Mouse (Mus musculus): ENCODE results near the gene Lrmda.

DNA sequence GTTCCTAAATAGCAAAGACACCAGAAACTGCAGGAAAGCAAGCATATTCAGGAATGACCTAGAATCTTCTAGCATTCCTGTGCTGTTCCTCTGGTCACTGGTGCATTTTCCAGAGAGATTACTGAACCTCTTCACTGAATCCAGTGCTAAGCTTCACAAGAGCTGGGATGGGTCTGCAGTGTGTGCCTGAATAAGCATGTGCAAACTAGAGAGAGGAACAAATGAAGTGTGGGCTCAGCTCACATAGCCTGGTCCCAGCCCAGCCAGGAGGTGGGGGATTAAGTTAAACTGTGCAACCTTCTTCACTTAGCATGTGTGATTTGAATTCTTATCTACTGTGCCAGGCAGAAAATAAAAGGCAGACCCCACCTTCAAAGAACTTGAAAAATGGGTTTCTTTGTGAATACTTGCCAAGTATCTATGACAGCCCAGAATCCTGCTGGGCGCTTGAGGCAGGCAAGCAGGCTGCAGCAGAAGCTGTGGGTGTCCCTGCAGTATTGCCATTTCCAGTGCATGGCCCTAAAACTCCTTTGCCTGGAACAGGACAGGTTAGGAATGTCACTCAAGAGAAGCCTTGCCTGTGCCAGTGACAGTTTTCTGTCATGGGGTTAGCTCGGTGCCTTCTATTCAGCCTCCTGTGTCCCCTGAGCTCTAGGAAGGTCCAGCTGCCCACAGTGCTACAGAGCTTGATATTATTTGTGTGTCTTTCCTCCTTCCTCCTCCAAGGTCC is 426.5 kb downstream of the Lrmda start:
- TF ChIP-seq CTCF (IDR thresholded peaks at IDR 0.05; ENCODE audit: borderline replicate concordance, control insufficient read depth, extremely low read depth, insufficient read depth, low read length, poor library complexity) (no peak), POLR2A (IDR thresholded peaks at IDR 0.05; ENCODE audit: control insufficient read depth, extremely low read depth, insufficient read depth, low read length, poor library complexity) (no peak)
